Mouse (Mus musculus) hindbrain, embryonic 16.5 days (tissue): ENCODE data around the gene Stx4a. TPM values are rescaled to one million over a fixed set of nuclear protein-coding genes. Genes with fewer than 3 reads are reported as not detected.

ENCODE experiments used
- polyA plus RNA-seq: library from polyadenylated mRNA; unstranded; fragments of >200 nt; fragmentation: Nextera tagmentation; extraction: Ambion mirVana; gene quantifications from 2 replicates; pipeline ENCODE4 v1.2.1, GENCODE M21; 2015

The Stx4a gene
- polyA plus RNA-seq, 1 experiment from 2014 or later: 21.6 TPM

Other genes starting within 250 kb of the Stx4a start
- 11.6 and 13.3 TPM in 2 replicates for gene Ccdc189, start 235.7 kb upstream of the Stx4a start, polyA plus RNA-seq
- 38.0 and 48.1 TPM in 2 replicates for gene Rnf40, start 235.5 kb upstream of the Stx4a start, polyA plus RNA-seq
- 15.0 and 20.7 TPM in 2 replicates for gene Zfp629, start 208.5 kb upstream of the Stx4a start, polyA plus RNA-seq
- 39.5 and 41.9 TPM in 2 replicates for gene Bcl7c, start 115.4 kb upstream of the Stx4a start, polyA plus RNA-seq
- gene Ctf1, start 111.6 kb upstream of the Stx4a start, polyA plus RNA-seq: 3.4 and 4.9 TPM in 2 replicates
- 0.15 and 0.20 TPM in 2 replicates for gene Ctf2, start 92.1 kb upstream of the Stx4a start, polyA plus RNA-seq
- 6.8 TPM in 2 replicates for gene Fbxl19, start 79.8 kb upstream of the Stx4a start, polyA plus RNA-seq
- 10.4 and 11.3 TPM in 2 replicates for gene Orai3, start 54.5 kb upstream of the Stx4a start, polyA plus RNA-seq
- gene Setd1a, start 47.6 kb upstream of the Stx4a start, polyA plus RNA-seq: 12.8 and 14.6 TPM in 2 replicates
- gene Gm49388, start 38.7 kb upstream of the Stx4a start, polyA plus RNA-seq: not detected in 2 replicates
- gene Hsd3b7, start 23.7 kb upstream of the Stx4a start, polyA plus RNA-seq: 11.9 and 12.1 TPM in 2 replicates
- gene Stx1b, start 255 bp downstream of the Stx4a start, polyA plus RNA-seq: 76.8 and 84.4 TPM in 2 replicates
- gene Zfp646, start 51.9 kb downstream of the Stx4a start, polyA plus RNA-seq: 6.0 and 8.8 TPM in 2 replicates
- gene Zfp668, start 52.5 kb downstream of the Stx4a start, polyA plus RNA-seq: 29.5 and 35.1 TPM in 2 replicates
- 0.81 and 0.99 TPM in 2 replicates for gene Prss53, start 66.7 kb downstream of the Stx4a start, polyA plus RNA-seq
- gene Gm21974, start 71.2 kb downstream of the Stx4a start, polyA plus RNA-seq: not detected in 2 replicates
- 70.5 and 75.2 TPM in 2 replicates for gene Vkorc1, start 71.3 kb downstream of the Stx4a start, polyA plus RNA-seq
- gene Bckdk, start 79.8 kb downstream of the Stx4a start, polyA plus RNA-seq: 67.1 and 72.5 TPM in 2 replicates
- gene Kat8, start 88.2 kb downstream of the Stx4a start, polyA plus RNA-seq: 42.1 and 42.3 TPM in 2 replicates
- gene Prss8, start 105.8 kb downstream of the Stx4a start, polyA plus RNA-seq: 0.50 TPM in 2 replicates
- gene Prss36, start 122.4 kb downstream of the Stx4a start, polyA plus RNA-seq: 14.3 and 14.9 TPM in 2 replicates
- gene Fus, start 143.2 kb downstream of the Stx4a start, polyA plus RNA-seq: 275 and 318 TPM in 2 replicates
- 7.3 and 9.3 TPM in 2 replicates for gene Pycard, start 169.6 kb downstream of the Stx4a start, polyA plus RNA-seq
- gene Trim72, start 179.7 kb downstream of the Stx4a start, polyA plus RNA-seq: 0.27 TPM in 1 of 2 replicates, not detected in the other
- gene Itgam, start 238.3 kb downstream of the Stx4a start, polyA plus RNA-seq: 0.94 and 1.0 TPM in 2 replicates
- not detected in 2 replicates for gene Gm49368, start 238.4 kb downstream of the Stx4a start, polyA plus RNA-seq